Mouse (Mus musculus): ENCODE data around the gene Ppm1n.

Gene Ppm1n

DNA sequence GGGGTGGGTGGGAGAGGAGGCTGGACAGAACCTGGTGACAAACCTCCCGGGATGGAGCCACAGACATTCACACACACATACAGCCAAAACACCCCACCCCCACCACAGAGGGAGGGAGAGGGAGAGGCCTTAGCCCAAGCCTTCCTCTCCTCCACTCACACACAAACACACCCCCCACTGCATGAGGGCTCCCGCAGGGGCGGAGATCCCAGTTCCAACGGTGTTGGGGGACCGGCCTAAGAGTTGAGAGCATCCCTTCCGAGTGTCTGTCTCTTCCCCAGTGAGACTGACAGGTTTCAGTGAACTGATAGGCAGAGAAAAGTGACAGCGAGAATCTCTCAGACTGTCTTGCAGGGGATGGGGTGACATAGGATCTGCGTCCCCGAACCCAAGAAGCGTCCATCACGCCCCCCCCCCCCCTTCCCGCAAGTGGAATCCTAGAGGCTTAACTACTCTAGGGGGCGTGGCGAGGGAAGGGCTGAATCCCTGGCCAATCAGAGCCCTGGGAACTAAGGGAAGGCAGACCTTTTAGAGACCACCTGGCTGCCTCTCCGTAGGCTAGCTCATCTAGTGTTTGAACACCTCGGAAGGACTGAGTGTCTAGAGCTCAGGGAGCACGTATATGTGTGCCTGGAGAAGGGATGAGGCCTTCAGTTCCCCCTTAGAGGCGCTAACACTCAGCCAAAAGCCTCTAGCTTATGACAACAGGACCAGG is 28.0 kb upstream of the Ppm1n start:
- peak; percentile 82 for DNase-seq (ENCODE audit: low read depth, low spot score)

DNA sequence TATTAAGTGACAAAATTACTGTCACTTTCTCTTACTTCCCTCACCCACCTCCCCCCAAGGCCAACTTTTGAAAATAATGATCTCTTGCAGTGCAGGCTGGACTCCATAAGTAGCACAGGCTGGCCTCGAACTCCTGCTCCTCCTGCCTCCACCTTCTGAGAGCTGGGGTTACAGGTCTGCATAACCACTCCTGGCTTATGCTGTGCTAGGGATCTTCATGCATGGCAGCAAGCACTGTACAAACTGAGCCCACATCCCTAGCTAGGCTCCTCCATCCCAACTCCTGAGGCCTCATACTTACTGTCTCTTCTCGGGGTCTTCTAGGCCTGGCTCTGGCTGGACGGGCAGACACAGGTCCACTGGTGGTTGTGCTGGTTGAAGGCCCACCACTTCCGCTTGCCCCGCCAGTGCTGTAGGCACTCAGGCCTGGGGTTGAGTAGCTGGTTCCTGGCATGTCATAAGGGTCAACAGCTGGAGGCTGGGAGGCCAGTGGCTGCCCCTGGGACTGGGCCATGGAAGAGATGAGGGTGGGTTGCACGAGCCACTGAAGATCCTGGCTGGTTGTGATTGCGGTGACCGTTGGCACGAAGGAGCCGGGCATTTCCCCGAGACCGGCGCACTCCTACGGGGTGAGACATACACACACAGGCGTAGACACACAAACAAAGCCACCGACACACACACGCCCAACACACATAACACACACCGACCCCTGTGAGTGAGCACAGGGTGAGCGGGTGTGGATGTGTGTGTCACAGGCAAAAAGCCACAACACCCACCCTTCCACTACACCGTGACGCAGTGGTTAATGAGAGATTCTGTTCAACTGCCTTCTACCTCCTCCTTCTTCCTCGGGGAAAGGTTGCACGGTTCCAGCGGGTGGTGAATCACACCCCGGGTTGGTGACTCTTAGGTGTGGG is 27.2 kb upstream of the Ppm1n start:
- DNase-seq (ENCODE audit: low read depth, low spot score): no peak

DNA sequence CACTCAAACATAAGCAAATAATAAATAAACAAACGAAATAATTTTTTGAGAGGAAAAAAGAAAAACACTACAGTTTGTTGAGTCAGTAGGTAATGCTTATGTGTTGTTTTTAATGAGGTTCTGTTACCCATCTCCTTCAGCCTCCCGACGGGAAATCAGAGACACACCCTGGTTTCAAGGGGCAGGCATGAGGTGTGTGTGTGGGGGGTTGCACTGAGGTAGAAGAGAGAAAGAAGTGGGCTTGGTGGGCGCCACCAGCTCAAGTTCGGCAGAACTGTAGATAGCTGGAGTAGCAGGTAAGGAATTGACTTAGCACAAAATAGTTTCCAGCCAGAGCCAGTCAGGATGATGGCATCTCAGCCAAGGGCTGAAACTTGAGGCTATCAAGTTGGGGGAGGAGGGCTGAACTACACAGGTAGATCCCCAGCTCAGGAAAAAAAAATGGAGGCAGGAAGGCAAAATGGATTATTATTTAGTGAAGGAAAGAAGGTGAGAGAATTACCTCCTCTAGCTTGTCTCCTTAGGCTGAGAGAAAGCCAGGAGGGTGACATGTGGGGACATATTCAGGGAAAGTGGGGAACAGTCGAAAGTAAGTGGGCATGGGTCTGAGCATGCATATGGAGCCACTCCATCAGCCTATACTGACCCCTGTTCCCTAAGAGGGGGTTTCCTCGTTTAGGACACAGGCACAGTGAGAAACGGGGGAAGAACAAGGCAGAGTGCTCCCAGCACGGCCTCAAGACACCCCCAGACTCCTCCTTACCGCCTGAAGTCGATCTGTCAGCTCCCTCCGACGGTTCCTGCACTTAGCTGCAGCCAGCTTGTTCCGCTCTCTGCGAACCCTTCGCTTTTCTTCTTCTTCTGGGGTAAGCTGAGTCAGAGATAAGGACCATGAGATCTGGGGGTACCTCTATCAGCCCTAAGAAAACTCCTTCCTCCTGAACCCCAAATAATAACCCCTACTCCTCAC is 26.2 kb upstream of the Ppm1n start:
- no peak for DNase-seq (ENCODE audit: low read depth, low spot score)

DNA sequence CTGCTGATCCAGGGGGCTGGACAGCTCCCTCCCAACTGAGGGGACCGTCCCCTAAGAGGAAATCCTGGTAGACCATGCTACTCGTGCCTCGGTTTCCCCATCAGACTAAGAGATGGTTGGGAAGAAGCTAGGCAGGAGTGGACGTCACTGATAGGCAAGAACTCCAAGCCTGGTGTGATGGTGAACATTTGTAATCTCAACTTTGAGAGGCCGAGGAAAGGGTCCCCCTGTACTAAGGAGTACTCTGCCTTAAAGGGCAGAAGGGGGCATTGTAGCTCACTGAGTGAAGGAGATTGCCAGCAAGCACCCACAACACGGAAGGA is 25.5 kb upstream of the Ppm1n start:
- no peak for DNase-seq (ENCODE audit: low read depth, low spot score)

DNA sequence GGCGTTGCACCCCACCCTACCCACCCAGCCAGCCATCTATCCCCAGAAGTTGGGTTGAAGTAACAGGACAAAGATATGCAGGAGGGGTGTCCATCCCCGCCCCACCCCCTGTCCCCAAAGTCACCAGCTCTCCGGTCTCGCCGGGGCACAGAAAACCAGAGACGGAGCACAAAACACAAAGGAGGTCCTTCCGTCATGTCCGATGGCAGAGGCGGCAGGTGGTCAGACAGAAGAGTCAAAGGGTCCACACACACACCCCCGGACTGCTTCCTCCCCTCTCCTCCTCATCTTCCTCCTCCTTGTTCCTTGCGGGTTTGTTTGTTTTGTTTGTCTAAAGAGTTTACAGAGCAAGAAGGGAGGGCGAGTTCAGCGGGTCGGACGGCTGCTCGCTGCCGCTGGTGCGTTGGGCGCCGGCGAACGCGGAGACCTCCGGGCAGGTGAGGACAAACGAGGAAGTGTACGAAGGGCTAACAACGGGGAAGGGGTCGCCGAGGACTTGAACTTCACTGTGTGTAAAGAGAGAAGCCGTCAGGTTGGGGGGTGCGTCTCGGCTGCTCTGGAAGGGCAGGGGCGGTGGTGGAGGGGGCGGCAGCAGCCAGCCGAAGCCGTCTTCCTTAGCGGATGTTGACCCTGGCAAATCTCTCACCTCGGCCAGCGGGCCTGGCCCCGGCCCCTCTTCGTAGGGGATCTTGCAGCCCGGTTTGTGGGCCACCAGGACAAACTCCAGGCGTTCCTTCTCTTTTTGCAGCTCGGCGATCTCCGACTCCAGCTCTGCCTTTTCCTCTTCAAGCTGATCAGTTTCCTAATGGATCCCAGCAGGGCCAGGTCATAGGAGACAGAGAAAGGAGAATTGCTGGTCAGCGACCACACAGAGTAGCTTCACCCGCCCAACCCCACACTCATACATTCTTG is 24.9 kb upstream of the Ppm1n start:
- DNase-seq (ENCODE audit: low read depth, low spot score): no peak

DNA sequence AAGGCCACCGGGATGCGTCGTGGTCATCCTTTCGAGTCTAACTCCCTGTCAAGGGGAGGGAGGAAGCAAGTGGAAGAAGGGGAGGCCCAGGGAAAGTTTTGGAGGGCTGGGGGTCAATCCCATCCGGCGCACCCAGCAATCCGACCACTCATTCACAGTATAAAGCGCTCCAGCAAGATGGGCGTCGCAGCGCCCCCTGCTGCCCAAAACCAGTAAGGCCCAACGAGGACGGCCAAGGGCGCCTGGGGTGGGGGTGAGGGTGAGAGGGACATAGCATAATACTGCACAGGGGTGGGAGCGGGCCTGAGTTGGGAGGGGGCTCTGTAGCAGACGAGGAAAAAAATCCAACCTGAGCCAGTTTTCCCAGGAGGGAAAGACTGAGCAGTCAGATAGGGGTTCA is 23.9 kb upstream of the Ppm1n start:
- peak; percentile 47 for DNase-seq (ENCODE audit: low read depth, low spot score)

DNA sequence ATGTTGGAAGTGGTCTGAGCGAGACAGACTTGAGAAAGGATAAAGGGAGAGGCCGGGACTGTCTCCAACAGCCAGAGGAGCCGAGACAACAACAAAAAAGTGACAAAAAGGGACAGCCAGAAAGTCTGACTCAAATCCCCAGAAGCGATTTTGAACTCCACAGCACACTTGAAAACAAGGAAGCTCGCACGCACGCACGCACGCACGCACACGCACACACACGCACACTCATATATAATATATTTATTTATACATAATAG is 23.1 kb upstream of the Ppm1n start:
- DNase-seq (ENCODE audit: low read depth, low spot score): no peak

DNA sequence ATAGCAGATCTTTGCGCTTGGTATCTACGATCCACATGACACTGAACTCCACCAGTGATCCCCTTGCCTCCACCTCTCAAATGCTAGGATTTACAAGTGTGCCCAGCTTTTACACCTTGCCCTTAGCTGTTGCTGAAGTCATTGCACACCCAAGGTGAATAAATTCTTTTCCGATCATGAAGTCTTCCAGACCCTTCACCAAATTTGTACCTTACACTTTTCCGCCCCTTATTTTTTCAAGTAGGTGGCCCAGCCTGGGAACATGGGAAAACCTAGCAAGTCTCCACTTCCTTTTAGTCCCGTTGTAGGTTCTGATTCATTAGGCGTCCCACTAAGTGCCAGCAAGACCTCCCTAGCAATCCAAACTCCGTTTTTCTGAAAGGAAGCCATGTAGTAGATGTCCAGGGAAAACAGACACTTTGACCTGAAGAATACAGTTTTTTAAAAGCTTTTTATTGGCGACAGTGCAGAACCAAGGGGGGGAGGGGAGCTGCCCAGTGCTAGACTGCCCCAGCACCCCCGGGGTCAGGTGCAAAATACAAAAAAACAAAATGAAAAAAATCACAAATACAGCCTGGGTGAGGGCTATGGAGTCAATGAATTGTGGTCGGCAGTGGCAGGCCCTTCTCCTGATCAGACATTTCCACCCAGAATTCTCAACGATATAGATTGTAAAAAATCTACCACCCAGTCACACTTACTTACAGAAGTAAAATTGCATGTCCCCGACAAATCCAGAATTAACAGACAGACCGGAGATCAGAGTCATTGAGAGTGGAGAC is 22.6 kb upstream of the Ppm1n start:
- DNase-seq (ENCODE audit: low read depth, low spot score): no peak

DNA sequence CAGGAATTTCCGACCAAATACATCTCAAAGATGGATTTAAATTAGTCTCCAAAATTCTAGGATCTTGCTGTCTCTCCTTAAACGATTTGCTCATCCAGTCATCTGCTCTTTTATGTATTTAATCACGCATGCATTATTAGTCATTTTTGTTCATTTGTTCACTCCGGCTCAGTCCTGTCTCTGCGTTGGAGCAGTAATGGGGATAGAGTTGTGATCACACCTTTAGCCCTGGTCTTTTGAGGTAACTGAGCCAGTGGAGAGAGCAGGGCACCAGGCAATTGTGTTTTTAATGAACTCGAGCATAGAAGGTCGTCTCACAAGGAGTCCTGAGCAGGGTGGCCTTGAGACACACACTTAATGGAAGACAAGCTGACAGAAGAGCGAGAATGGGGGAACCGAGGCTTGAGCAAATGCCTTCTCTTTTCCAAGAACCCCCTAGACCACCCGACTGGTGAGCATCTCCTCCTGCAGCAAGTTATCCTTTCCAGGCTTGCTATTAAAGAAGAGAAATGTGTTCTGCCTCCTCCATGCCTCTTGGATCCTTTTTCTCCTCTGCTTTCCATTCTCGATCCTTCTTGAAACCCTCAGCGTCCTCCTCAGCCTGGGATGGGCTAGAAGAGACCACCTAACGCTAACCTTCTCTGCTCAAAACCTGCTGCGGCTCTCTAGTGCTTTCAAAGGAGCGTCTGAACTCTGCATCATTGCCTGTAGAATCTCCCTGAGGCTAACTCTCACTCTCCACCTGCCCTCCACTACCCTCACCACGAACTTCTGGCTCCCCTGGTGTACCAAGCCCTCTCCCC is 21.8 kb upstream of the Ppm1n start:
- no peak for DNase-seq (ENCODE audit: low read depth, low spot score)

DNA sequence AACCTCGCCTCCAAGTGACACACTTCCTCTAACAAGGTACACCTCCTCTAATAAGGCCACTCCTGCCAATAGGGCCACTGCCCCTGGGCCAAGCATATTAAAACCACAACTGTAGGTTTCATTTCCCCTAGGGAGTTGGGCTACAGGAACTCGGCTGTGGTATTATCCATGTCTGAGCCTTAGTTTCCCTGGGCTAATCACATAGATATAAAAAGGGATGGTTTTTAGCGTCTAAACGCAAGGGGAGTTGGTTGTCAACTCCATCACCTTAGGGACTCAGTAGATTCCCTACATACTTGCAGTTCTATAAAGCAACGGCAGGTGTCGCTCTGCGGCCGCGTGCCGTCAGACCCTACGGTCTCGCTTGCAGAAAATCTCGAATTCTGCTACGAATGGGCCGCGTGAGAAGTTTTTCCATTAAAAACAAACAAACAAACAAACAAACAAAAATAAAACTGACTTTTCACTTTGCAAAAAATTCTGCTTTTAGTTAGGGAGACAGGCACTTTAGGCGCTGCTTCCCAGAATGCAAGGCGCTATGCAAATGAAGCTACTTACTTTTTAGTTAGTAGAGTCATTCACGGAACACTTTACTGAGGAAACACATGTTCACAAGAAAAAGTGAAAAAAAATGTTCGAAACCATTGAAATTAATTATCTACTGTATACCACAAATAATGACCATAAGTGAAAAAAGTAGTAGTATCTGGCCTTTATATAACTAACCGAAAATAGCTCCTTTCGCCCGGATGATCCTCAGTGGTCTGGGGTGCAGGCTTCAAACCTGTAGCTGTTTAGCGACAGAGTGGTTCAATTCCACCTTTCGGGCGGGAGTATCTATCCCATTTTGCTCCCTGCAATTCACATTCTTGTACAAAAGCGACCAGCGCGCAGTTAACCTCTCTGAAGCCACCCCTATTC is 20.9 kb upstream of the Ppm1n start:
- peak; percentile 77 for DNase-seq (ENCODE audit: low read depth, low spot score)

DNA sequence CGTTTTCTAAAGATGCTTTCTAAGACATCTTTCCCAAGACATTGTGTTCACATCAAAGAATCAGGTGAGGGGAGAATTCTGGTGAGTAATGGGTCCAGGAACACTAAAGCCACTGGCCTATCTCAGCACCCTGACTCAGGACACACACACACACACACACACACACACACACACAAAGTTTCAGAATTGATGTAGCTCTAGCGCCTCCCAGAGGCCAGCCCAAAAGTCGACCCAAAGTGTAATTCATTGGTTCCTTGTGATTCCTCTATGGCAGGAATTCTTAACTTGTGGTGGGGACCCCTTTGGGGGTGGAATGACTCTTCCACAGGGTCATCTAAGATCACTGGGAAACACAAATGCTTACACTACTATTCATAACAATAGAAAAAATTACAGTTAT is 19.3 kb upstream of the Ppm1n start:
- peak; percentile 65 for DNase-seq (ENCODE audit: low read depth, low spot score)

DNA sequence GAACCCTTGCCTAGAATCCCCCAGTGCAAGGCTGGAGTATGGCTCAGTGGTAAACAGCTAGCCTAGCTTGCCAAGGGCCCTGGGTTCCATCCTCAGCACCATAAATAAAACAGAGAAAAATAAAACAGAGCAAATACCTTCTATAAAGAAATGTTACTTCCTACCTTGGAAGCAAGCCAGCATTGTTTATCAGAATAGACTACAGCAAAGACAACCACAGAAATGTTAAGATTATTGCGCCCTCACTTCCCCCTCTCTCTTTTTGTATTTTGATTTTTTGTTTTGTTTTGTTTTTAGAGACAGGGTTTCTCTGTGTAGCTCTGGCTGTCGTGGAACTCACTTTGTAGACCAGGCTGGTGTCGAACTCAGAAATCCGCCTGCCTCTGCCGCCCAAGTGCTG is 17.9 kb upstream of the Ppm1n start:
- DNase-seq (ENCODE audit: low read depth, low spot score): no peak

DNA sequence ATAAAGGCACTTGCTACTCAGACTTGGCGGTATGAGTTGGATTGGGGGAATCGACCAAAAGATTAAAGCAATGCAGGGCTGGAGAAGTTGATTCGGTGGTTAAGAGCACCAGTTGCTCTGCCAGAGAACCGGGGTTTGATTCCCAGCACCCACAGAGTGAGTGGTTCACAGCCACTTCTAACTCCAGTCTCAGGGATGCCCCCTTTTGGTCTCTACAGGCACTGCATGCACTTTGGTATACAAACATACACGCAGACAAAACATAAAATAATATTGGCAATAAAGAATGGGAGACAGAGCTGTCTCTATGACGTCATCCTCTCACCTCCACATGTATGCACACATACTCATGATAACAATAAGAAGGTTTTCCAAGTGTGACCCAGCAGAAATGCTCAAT is 17.2 kb upstream of the Ppm1n start:
- DNase-seq (ENCODE audit: low read depth, low spot score): no peak

DNA sequence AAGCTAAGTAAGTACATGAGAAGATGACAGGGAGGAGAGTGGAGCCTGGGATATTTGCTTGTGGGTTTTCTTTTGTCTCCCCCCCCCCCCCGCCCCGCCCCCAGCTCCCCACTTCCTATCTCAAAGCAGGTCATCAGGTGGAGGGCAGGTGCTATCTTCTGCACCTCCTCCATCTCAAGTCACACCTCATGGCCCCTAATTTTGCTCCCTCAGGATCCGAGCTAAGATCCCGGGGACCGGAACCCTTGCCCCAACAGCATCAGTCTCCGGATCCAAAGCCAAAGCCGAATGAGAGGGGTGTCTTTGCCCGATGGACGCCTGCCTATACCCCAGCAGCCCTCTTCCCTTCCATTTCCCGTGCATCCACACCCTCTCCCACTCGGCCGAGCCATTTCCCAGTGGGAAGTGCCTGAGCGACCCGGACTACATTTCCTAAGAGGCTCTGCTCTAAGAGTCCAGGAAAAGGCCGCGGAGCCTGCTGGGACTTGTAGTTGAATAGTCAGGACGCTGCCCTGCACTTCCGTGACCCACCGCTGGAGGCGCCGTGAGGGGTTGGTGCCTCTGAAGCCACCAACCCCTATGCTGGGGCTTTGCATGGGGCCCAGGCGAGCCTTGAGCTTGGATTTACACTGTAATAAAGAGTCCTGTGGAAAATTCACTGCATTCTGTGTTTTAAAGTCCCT is 15.8 kb upstream of the Ppm1n start:
- peak; percentile 92 for DNase-seq (ENCODE audit: low read depth, low spot score)

DNA sequence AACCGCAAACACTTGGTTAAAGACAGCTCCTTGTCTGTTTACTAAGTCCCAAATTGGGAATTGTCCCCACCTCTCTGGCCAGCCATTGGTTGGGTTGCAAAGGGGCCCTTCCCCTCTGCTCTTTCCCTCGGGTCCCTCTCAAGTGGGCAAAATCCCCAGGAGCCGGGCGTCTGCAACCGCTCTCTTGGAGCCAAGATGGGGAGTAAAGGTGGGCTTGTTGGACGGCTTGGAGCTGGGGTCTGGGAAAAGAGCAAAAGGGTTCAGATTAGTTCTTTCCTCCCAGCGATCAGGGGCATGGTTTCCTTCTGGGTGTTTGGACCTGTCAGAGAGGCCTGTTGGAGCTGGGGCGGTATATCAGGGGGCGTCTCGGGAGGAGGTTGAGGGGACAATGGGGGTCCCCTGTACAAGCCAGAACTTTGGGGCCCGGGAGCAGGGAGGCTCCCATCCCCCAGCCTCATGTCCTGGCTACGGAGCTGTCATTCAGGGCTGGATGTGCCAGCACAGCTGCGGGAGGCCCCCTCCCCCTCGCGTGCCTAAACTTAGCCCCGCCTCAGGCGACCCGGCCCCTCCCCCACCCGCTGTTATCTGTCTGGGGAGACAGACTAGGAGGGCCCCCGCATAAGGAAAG is 11.2 kb upstream of the Ppm1n start:
- DNase-seq (ENCODE audit: low read depth, low spot score): no peak

DNA sequence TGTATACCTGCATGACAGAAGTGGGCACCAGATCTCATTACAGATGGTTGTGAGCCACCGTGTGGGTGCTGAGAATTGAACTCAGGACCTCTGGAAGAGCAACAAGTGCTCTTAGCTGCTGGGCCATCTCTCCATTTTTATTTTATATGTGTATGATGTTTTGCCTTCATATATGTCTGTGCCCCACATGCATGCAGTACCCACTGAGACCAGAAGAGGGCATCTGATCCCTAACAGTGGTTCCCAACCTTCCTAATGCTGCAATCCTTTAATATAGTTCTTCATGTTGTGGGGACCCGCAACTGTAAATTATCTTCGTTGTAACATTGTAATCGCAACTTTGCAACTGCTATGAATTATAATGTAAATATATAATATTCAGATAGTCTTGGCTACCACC is 4.9 kb upstream of the Ppm1n start:
- peak; percentile 72 for DNase-seq (ENCODE audit: low read depth, low spot score)

DNA sequence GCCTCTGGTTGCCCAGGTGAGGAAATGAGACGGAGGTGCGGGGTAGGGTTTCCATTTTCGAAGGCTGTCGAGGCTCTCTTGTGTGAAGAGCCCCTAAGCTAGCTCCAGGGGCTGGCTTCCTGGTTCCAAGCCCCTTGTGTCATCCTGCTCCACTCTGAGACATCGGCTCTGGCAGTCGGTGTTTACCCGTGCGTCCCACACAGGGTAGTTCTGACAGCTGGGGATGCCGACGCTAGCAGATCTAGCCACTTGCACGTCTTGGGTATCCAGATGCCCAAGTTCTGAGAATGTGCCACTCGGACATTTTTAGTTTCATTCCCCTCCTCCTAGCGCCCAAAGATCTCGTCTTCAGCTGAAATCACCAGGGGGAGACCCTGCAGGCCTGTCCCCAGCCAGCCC is 3.5 kb upstream of the Ppm1n start:
- DNase-seq (ENCODE audit: low read depth, low spot score): no peak
